Mouse (Mus musculus) T-helper 17 cell (primary cell): Measurements from ENCODE around the gene Gzmc.
"Not testable (repeated sequence)": the region's sequence is repeated elsewhere in the genome, so short reads cannot be mapped to it uniquely, and the experiment has no call there.

ENCODE experiments used
- in situ Hi-C, 2 experiments: fragments of 300-600 bp; cut with MboI, MseI; formaldehyde crosslinking; loops; 1 replicate in 1 of 2; 2 replicates in 1 of 2; pipeline ENCODE4 v1.15.1; 2025; ENCODE audit warnings: high pct_unique_total_duplicates in 2 of 2

The Gzmc gene

DNA sequence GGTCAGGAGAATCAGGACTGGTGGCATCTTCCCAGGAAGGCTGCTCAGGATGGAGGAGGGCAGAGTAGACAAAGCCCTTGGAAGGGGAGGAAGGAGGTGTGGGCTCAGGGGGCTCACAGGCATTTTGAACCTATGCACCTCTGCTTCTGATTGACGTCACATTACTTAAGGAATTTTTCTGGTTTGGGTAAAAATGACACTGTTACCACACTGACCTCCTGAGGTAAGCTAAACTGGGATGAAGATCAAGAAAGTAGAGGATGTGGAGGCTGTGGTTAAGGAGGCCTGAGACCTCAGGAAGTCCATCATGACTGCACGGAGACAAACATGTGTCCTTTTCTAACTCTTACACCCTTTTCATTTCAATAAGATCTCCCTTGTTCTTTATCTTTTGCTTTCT lies at the start of gene Gzmc:
Gzmc (minus strand) TSS at position 101 of the 400 bp plus-strand sequence.
- in situ Hi-C loops = loop anchor here in 1 of 2 experiments (5.0 kb wide), 1 partner anchor 67 kb away; no protein-coding TSS in a partner anchor

DNA sequence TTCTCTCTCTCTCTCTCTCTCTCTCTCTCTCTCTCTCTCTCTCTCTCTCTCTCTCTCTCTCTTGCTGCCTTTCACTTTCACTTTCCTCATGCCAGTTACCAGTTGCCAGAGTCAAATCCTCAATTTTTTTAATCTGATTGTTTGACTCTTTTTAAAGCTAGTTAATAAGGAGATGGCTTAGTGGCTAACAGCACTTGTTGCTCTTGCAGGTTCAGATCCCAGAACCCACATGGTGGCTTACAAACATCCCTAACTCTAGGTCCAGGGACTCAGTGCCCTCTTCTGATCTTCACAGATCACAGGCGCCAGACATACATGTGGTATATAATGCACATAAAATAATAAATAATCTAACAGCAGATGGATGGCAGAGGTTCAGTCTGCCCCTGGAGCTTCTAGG lies 49.4 kb upstream of the Gzmc start:
- in situ Hi-C loops = no loop called here

DNA sequence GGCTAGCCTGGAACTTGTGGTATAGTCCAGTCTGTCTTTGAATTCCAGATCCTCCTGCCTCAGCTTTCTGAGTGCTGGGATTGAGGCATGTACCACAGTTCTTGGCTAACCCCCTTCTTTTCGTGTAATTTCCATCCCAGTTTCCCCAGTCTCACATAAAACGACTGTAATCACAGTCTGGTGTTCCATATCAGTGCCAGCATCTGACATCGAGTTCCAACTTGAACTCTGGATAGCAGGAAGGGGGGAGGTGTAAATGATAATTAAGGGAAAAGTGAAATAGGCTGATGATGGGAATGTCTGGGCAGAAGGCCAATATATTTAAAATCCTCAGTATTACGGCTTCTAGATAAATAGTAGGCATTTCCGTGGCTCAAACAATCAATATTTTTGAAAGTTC lies 46.6 kb upstream of the Gzmc start:
- in situ Hi-C loops = no loop called here

DNA sequence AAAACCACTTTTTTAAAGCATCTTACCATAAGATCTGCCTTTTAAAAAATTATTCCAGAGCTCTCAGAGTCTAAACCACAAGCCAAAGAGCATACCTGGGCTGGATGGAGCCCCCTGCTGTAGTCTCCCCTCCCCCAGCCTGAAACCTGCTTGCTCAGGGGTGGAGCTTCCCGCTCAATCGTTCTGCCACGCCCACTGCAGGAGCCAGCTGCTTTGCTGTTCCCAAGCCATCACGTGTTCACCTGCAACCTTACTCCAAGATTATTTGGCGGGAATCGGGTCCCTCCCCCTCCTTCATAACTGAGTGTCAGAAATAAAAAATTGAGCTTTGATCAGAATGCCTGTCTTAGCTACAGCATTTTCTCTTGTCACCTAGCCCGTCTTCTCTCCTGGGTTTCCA lies 44.2 kb upstream of the Gzmc start:
- in situ Hi-C loops = not testable (repeated sequence)

DNA sequence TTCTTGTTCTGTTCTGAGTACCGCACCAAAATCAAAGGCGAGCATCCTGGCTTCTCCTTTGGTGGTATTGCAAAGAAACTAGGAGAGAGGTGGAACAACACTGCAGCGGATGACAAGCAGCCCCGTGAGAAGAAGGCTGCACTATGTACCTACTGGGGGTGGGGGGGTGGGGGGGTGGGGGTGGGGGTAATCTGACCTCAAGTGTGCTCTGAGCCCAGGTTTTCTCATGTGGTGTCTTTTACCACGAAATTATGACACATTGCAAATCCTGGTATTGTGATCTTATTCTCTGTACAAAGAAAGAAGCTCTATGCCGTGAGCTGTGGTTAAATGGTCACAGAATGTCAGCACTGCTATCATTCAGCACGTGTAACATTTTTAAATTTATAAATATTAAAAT lies 41.6 kb upstream of the Gzmc start:
- in situ Hi-C loops = not testable (repeated sequence)

DNA sequence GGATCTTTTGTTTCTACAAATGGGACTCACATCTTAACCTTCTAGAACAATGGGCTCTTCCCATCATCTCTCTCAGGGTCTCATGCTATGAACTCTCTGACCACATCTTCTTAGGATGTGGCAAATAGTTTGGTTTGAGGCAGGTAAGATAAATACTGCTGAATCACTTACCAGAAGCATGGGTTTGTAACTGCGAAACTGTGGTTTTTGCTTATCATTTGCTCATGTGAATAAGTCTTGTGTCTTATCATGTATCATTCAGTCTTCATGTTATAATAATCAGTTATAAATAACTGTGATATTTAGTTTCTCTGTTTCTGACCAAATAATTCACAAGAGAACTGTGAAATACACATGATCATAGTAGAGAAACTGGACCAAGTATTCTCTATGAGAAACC lies 31.7 kb upstream of the Gzmc start:
- in situ Hi-C loops = no loop called here

DNA sequence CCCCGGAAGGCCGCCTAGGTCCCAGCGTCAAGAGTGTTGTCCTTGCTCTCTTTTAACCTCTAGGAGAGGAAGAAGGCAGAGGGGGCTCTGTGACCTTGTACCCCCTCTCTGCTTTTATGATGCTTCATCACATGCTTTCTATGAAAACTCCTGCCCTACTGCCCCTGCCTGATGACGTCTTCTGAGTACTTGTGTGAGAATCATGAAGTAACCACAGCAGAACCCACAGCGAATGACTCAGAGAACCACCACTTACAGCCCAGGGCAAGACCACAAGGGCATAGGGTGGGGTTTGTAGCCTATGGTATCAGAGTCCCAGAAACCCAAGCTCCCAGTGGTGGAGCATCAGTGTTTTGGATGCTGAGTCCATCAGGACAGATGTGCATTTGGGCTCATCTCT lies 27.7 kb upstream of the Gzmc start, which contains the start of gene Gzmb:
Gzmb (minus strand) TSS at position 108 of the 400 bp plus-strand sequence.
- in situ Hi-C loops = no loop called here

DNA sequence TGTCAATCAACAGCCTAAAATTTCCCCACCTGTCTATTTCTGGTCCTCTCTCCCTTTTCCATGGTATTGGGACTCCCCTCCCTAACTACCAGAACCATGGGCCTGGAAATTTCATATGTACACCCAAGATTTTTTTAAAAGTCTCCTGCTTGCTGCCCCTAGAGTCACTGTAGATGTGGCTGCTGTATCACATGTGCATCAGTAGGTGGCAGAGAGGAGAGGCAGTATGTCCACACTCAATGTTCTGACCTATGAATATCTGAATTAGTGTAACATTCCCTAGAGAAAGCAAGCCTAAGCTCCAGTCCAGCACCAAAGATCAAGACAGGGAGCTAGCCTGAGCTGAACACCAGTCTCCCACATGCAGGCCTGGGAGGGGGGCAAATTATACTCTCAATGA lies 6.0 kb upstream of the Gzmc start:
- in situ Hi-C loops = no loop called here

DNA sequence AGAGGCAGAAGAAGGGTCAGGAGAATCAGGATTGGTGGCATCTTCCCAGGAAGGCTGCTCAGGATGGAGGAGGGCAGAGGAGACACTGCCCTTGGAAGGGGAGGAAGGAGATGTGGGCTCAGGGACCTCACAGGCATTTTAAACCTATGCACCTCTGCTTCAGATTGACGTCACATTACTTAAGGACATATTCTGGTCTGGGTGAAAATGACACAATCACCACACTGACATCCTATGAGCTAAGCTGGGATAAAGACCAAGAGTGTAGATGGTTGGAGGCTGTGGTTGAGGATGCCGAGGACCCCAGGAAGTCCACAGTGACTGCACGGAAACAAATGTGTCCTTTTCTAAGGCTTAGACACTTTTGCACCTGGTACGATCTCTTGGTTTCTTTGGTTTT lies 23.1 kb downstream of the Gzmc start, which contains the start of gene Gzmf:
Gzmf (minus strand) TSS at position 101 of the 400 bp plus-strand sequence.
- in situ Hi-C loops = no loop called here

DNA sequence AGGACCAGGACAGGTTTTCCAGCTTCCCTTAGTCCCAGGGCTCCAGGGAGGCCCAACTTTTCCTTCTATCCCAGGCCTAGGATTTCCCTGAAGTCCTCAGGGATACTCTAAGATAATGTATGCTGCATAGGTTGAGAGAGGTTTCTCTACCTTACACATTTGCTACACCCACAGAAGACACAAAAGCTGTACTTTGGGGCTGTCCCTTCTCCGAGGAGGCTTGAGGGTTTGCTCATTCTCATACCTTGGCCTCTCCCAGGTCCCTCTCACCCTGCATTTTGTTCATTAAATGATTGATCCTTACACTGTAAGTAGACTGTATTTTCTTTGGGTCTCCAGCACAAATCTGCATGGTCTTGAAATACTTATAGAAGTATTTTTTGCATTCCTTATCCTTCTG lies 28.8 kb downstream of the Gzmc start:
- in situ Hi-C loops = loop anchor here (5.0 to 10.0 kb wide), 2 partner anchors 102 to 149 kb away; no protein-coding TSS in a partner anchor

DNA sequence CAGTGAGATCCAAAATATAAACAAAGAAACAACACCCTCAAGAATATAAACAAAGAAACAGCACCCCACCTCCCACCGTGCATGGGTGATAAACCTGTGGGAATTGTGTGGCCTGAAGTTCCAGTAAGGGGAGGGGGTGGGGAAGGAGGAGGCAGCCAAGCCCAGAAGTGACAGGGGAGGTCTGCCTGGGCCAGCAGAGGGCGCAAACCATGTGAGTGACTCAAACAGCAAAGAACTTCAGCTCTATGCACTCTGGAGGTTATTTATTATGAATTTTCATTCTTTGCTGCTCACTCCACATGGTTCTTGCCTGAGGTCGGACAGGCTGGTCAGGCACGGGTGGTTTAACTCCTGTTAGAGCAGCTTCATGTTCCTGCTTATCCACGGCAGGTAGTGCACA lies 29.4 kb downstream of the Gzmc start:
- in situ Hi-C loops = loop anchor here (5.0 to 10.0 kb wide), 2 partner anchors 102 to 150 kb away; no protein-coding TSS in a partner anchor

DNA sequence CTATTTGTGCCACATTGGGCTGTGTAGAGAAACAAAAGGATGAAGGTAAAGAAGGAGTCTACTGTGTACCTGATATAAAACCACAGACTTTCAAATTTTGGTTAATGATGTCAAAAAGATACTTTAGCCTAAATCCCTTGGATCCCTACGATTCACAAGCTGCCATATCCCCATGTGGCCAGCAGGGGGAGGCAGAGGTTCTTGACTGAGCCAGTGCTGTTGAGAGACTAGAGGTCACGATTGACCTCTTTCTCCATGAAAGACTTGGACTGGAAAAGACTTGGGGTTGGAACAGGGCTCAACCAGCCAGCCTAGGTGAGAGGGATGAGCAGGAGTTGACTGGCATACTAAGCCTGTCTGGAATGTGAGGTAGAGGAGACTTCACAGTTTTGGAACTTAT lies 30.5 kb downstream of the Gzmc start:
- in situ Hi-C loops = loop anchor here in 1 of 2 experiments (10.0 kb wide), 1 partner anchor 151 kb away; no protein-coding TSS in a partner anchor

DNA sequence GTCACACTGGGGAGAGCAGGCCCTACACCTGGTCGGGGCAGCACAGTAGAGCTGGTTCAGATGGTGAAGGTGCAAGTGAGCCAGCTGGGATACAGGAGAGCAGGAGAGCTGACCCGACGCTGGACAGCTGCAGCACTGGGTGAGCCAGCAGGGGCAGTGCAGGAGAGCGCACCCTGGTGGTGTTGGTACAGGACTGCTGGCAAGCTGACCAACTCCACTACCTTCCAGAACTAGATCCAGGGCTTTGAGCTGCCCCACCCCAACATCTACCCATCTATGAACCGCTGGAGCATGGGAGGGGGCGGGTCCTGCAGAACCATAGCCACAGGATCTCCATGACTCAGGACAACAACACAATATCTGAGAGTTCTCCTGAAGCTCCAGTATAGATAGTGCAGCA lies 47.5 kb downstream of the Gzmc start:
- in situ Hi-C loops = no loop called here

DNA sequence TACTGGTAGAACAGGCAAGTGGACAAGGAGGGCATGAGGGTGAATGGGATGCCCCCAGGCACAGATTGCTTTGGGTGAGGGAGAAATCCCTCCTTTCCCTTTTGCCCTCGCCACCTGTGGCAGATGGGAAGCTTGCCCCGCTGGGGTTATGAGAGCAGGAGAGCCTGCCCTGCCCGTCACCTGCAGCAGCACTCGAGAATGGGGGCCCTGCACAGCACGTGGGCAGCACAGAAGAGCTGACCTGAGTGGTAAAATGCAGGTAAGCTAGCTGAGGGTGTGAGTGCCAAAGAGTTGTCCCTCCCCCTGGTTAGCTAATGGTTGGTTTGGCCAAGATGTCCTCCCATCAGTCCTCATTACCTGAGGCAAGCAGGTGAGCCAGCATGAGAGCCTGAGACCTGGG lies 47.9 kb downstream of the Gzmc start:
- in situ Hi-C loops = no loop called here
